Mouse (Mus musculus) heart, adult 2 months (tissue): ENCODE measurements around the gene Prtg. TPM values are rescaled to one million over a fixed set of nuclear protein-coding genes. Genes with fewer than 3 reads are reported as not detected.

Experiments
- DNase-seq, 2 experiments: peaks; one replicate each; pipeline ENCODE4 v3.0.0; 2021
- H3K27ac ChIP-seq: fragments of 200-600 bp; 2 replicates; pipeline ENCODE4 v1.8.1; 2022
- H3K27me3 ChIP-seq: fragments of 200-500 bp; 2 replicates; pipeline ENCODE4 v1.6.1; 2012; ENCODE audit warnings: mild to moderate bottlenecking, low read length, inconsistent platforms, mixed read lengths; ENCODE audit not compliant: control insufficient read depth, insufficient read depth
- H3K36me3 ChIP-seq: fragments of 200-500 bp; 2 replicates; pipeline ENCODE4 v1.6.1; 2012; ENCODE audit warnings: low read length, inconsistent platforms; ENCODE audit not compliant: control insufficient read depth, insufficient read depth
- H3K4me1 ChIP-seq: fragments of 200-500 bp; 2 replicates; pipeline ENCODE4 v1.6.1; 2011; ENCODE audit warnings: low read length; ENCODE audit not compliant: control insufficient read depth, insufficient read depth
- H3K4me3 ChIP-seq: fragments of 200-600 bp; 2 replicates; pipeline ENCODE4 v1.8.1; 2022
- H3K79me2 ChIP-seq: fragments of 200-500 bp; replicated peaks from 2 replicates; pipeline ENCODE4 v1.6.1; 2012; ENCODE audit warnings: mild to moderate bottlenecking, inconsistent platforms, low read length, moderate library complexity, mixed read lengths; ENCODE audit not compliant: control insufficient read depth, insufficient read depth
- H3K9ac ChIP-seq: fragments of 200-500 bp; 2 replicates; pipeline ENCODE4 v1.6.1; 2012; ENCODE audit warnings: low read depth, mild to moderate bottlenecking, control low read depth, inconsistent platforms, low read length, mixed read lengths
- CTCF ChIP-seq: fragments of 200-600 bp; IDR thresholded peaks from 2 replicates; pipeline ENCODE4 v1.8.1; 2022; ENCODE audit warnings: antibody characterized with exemption, mild to moderate bottlenecking, moderate library complexity
- EP300 ChIP-seq: fragments of 200-500 bp; IDR thresholded peaks from 2 replicates; pipeline ENCODE4 v1.6.1; 2011; ENCODE audit warnings: low read depth, low read length, control low read depth; ENCODE audit not compliant: insufficient read depth
- POLR2A ChIP-seq: fragments of 200-500 bp; IDR thresholded peaks from 2 replicates; pipeline ENCODE4 v1.6.1; 2011; ENCODE audit warnings: mild to moderate bottlenecking, low read depth, low read length, control low read depth; ENCODE audit not compliant: insufficient read depth
- WGBS: fragments of 180-500 bp; shearing (Covaris S2); methylation state at CpG from one replicate; pipeline ENCODE4 v1.1.7; 2018; 5-methylcytosine and 5-hydroxymethylcytosine counted together
- intact Hi-C: fragments of 180-260 bp; cut with DNase I; formaldehyde crosslinking; loops from one replicate; pipeline ENCODE4 v1.15.1; 2025
- polyA plus RNA-seq: library from polyadenylated mRNA; depleted of rRNA; stranded (reverse); fragments of >200 nt; gene quantifications from 2 replicates; pipeline ENCODE4 v1.2.3, GENCODE M21; 2012
- total RNA-seq, 2 experiments: library from RNA; stranded (reverse); gene quantifications; 2 replicates each; pipeline ENCODE4 v1.2.3; 2021

The Prtg gene
- total and polyA plus RNA-seq, 3 experiments: 0.02 to 0.27 (median 0.05) TPM

DNA sequence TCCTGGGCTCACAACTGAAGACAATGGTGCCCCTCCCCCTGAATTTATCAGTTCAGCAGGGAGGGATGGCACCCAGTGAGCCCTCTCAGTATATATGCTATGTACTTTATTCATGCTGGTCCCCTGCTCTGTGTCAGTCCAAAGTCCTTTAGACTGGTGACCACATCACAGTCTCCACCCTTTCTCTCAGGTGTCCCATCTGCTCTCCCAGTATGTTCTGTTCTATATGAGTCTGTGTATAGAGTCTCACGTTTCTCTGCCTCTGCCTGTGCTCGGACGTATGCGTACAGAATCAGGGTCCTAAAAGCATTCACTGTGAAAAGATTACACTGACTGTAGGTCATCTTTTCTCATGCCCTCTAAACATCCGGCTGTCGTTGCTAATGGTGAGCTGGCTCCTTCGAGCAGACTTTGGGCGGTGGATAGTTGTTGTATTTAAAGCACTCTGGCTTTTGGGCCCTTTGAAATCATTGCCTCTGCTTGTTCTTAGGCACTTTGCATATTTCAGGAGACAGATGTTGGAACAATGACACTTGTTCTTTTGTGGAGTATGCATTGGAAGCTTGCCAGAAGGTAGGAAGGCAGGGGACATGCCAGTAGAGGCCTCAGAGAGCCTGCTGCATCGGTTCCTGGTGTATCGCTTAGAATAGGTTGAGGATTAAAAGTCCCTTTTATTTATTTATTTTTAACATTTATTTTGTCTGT lies 27.5 kb downstream of the Prtg start:
- intact Hi-C loops: no loop called here
- no peak overlapping the region for H3K9ac ChIP-seq
- 36% methylated on average over 10 of the region's 10 CpGs for WGBS
- no peak for DNase-seq
- TF ChIP-seq CTCF: no peak
- no peak for TF ChIP-seq POLR2A
- no peak for TF ChIP-seq EP300
- no peaks in the 10 kb centered on the region for H3K27me3 ChIP-seq
- no peaks in the 10 kb centered on the region for H3K4me1 ChIP-seq
- no peak overlapping the region for H3K4me3 ChIP-seq
- H3K36me3 ChIP-seq: no peaks in the 10 kb centered on the region
- H3K79me2 ChIP-seq: no peaks in the 10 kb centered on the region
- H3K27ac ChIP-seq: no peak overlapping the region

DNA sequence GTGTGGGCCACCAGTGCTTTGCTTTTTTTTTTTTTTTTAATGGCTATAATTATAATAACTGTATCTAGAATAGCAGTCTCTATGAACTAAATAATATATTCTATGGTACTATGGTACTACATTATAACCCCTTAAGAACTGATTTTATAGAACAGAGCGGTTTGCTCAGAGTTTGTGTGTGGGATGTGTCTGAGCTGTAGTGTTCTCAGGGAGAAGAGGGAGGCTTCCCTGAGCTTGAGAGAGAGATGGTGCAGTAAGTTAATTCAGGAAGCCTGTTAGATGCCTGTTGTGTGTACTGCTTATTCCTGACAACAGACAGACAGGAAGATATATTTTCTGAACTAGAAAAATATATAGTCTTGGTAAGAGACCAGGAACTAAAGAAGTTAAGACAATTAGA lies 28.3 kb downstream of the Prtg start:
- no peaks in the 10 kb centered on the region for H3K27me3 ChIP-seq
- H3K4me1 ChIP-seq: no peaks in the 10 kb centered on the region
- H3K27ac ChIP-seq: no peak overlapping the region
- H3K4me3 ChIP-seq: no peak overlapping the region
- 88% methylated on average over 1 of the region's 1 CpGs for WGBS
- H3K36me3 ChIP-seq: no peaks in the 10 kb centered on the region
- TF ChIP-seq EP300 (no peak), CTCF (no peak), POLR2A (no peak)
- no peak for DNase-seq
- no peak overlapping the region for H3K9ac ChIP-seq
- no peaks in the 10 kb centered on the region for H3K79me2 ChIP-seq
- intact Hi-C loops: no loop called here

DNA sequence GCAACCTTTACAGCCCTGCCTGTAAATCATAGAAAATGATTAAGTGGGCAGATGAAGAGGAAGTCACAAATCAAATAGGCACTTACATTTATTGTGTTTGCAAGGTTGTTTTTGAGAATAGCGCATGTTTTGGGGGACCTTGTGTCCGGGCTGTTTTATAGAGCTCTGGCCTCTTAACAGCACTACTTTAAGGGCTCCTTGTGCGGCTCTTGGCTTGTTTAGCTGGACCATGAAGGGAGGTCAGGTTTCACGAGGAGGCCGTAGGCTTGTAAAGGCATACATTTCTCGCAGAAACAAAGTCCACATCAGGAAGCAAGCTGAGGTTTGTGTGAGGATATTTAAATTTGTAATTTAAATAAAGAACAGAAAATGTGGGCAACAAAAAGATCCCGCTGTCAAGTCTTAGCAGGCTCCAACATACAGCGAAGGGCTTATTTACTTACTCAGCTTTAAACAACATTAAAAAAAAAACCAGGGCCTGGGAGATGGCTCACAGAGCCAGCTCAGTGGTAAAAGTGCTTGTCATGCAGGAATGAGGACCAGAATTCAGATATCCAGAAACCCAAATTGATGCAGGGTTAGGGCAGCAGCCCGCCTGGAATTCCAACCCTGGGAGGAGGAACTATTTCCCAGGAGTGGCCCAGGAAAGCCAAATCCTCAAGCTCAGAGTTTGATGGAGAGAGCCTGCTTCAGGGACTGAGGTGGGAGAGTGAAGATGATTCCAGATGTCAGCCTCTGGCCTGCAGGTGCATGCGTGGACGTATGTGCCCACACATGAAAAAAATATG lies 30.2 kb downstream of the Prtg start:
- no peak overlapping the region for H3K27ac ChIP-seq
- 89% methylated on average over 11 of the region's 11 CpGs for WGBS

DNA sequence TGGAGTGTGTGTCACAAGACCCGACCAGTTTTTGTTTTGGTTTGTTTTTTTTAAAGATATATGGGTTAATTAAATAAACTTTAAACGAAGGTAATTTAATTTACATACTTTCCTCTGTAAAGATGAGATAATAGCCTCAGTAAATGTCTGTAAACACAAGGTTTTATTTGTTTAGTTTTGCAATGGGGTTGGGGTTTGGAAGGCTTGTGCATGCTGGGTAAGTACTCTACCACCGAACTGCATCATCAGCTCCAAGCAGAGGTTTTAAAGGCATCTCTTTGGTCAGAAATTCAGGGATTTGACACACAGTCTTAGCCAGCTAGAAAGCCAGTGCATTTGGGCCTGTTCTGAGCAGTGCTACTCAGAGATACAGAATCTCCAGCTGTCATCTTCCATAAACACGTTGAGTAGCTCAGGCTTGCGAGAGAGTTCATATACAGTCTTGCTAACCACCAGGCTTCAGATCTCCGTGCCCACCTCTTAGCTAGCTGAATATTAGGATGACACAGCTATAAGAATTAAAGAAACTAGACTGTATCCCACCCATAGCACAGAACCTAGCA lies 31.0 kb downstream of the Prtg start:
- Histone ChIP-seq H3K27me3 (no peaks in the 10 kb centered on the region), H3K36me3 (no peaks in the 10 kb centered on the region), H3K79me2 (no peaks in the 10 kb centered on the region), H3K4me1 (no peaks in the 10 kb centered on the region), H3K4me3 (no peak overlapping the region), H3K27ac (no peak overlapping the region), H3K9ac (no peak overlapping the region)
- intact Hi-C loops: no loop called here
- WGBS: 74% methylated on average over 6 of the region's 6 CpGs
- TF ChIP-seq EP300 (no peak), CTCF (no peak), POLR2A (no peak)
- no peak for DNase-seq

More for the DNA sequence above, 30.2 kb downstream of the Prtg start:
- H3K9ac ChIP-seq: no peak overlapping the region
- DNase-seq: no peak
- no peak for TF ChIP-seq EP300
- no peak for TF ChIP-seq POLR2A
- no peak for TF ChIP-seq CTCF
- H3K27me3 ChIP-seq: no peaks in the 10 kb centered on the region
- no peaks in the 10 kb centered on the region for H3K36me3 ChIP-seq
- no peaks in the 10 kb centered on the region for H3K4me1 ChIP-seq
- intact Hi-C loops: no loop called here
- no peak overlapping the region for H3K4me3 ChIP-seq
- H3K79me2 ChIP-seq: no peaks in the 10 kb centered on the region

DNA sequence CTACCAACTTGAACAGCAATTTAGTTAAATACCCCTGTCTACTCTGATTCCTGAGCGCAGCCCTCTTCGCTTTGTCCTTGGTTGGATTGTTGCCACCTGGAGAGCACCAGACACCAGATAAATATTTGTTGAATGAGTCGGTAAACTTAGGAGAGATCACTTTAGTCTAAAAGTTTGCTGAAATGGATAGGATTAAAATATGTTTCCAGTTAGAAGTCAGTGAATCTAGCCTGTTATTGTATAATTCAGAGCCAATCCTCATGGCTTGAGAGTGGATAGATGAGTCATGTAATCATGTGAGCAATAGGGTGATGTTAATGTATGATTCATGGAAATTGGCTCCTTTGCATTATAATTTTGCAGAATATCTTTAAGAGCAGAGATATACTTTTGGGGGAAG lies 31.6 kb downstream of the Prtg start:
- TF ChIP-seq EP300 (no peak), POLR2A (no peak), CTCF (no peak)
- no peak overlapping the region for H3K4me3 ChIP-seq
- no peak overlapping the region for H3K9ac ChIP-seq
- no peaks in the 10 kb centered on the region for H3K36me3 ChIP-seq
- no peak for DNase-seq
- no peaks in the 10 kb centered on the region for H3K79me2 ChIP-seq
- intact Hi-C loops: no loop called here
- no peak overlapping the region for H3K27ac ChIP-seq
- H3K27me3 ChIP-seq: no peaks in the 10 kb centered on the region
- WGBS: 65% methylated on average over 3 of the region's 3 CpGs
- no peaks in the 10 kb centered on the region for H3K4me1 ChIP-seq

DNA sequence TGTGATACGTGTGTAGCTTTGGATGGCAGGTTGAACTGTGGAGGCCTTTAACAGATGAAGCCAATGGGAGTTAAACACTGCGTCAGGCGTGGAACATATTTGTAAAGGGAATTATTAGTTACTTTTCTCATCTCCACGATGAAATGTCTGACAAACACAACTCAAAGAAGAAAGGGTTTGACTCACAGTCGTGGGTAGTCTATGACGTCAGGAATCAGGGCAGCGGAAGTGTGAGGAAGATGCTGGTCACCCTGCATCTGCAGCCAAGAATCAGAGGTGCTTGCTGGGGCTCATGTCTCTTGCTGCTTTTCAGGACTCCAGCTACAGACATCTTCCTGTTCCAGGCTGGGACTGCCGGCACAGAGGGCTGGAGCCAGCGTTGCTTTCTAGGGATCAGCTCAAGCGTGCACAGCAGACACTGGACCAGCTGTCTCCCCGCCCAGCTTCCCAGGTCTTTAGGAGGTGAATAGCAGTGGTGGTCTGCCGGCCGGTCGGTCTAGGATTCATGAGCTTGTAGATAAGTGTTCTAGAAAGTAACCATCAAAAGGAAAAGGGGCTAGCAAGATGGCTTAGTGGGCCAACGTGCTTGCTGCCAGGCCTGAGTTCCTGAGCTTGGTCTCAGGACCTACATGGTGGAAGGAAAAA lies 32.8 kb downstream of the Prtg start:
- TF ChIP-seq POLR2A (no peak), EP300 (no peak), CTCF (no peak)
- H3K79me2 ChIP-seq: no peaks in the 10 kb centered on the region
- no peaks in the 10 kb centered on the region for H3K4me1 ChIP-seq
- H3K27me3 ChIP-seq: no peaks in the 10 kb centered on the region
- H3K27ac ChIP-seq: no peak overlapping the region
- DNase-seq: no peak
- no peaks in the 10 kb centered on the region for H3K36me3 ChIP-seq
- WGBS: 84% methylated on average over 15 of the region's 15 CpGs
- no peak overlapping the region for H3K9ac ChIP-seq
- intact Hi-C loops: no loop called here
- no peak overlapping the region for H3K4me3 ChIP-seq
